Mouse (Mus musculus) thymus, adult 2 months (tissue): ENCODE measurements around the gene Atp2b4. TPM values are rescaled to one million over a fixed set of nuclear protein-coding genes. Genes with fewer than 3 reads are reported as not detected.
A peak's percentile ranks its signal among the peaks of the same experiment; 100 is the strongest.
"Not testable (repeated sequence)": the region's sequence is repeated elsewhere in the genome, so short reads cannot be mapped to it uniquely, and the experiment has no call there.

Experiments used
- DNase-seq: peaks from one replicate; pipeline ENCODE4 v3.0.0; 2021
- H3K27ac ChIP-seq: fragments of 200-500 bp; 2 replicates; pipeline ENCODE4 v1.5.1; 2012; ENCODE audit warnings: low read length, control low read depth; ENCODE audit not compliant: control insufficient read depth, insufficient read depth
- H3K27me3 ChIP-seq: fragments of 200-500 bp; 2 replicates; pipeline ENCODE4 v1.6.1; 2012; ENCODE audit warnings: mild to moderate bottlenecking, low read length, moderate library complexity, mixed read lengths; ENCODE audit not compliant: control insufficient read depth, insufficient read depth
- H3K36me3 ChIP-seq: fragments of 200-500 bp; 2 replicates; pipeline ENCODE4 v1.6.1; 2012; ENCODE audit warnings: mild to moderate bottlenecking, low read length, moderate library complexity; ENCODE audit not compliant: control insufficient read depth, insufficient read depth
- H3K4me1 ChIP-seq: fragments of 200-500 bp; replicated peaks from 2 replicates; pipeline ENCODE4 v1.6.1; 2012; ENCODE audit warnings: low read length; ENCODE audit not compliant: control insufficient read depth, insufficient read depth
- H3K4me3 ChIP-seq: fragments of 200-500 bp; 2 replicates; pipeline ENCODE4 v1.5.1; 2012; ENCODE audit warnings: mild to moderate bottlenecking, low read length, control low read depth, moderate library complexity; ENCODE audit not compliant: control insufficient read depth, insufficient read depth
- CTCF ChIP-seq: fragments of 200-500 bp; IDR thresholded peaks from 2 replicates; pipeline ENCODE4 v1.5.1; 2012; ENCODE audit warnings: mild to moderate bottlenecking, control low read depth, low read length, moderate library complexity, borderline replicate concordance; ENCODE audit not compliant: control insufficient read depth, poor library complexity, insufficient read depth; ENCODE audit errors: extremely low read depth
- POLR2A ChIP-seq: fragments of 200-500 bp; IDR thresholded peaks from 2 replicates; pipeline ENCODE4 v1.6.1; 2012; ENCODE audit warnings: mild to moderate bottlenecking, low read length, control low read depth, moderate library complexity; ENCODE audit not compliant: control insufficient read depth, poor library complexity, insufficient read depth; ENCODE audit errors: extremely low read depth
- WGBS: fragments of 180-500 bp; shearing (Covaris S2); methylation state at CpG from one replicate; pipeline ENCODE4 v1.1.7; 2018; 5-methylcytosine and 5-hydroxymethylcytosine counted together
- polyA plus RNA-seq: library from polyadenylated mRNA; depleted of rRNA; stranded (reverse); fragments of >200 nt; gene quantifications from 2 replicates; pipeline ENCODE4 v1.2.3, GENCODE M21; 2012

Atp2b4 gene
- polyA plus RNA-seq, 1 experiment: 4.1 TPM

- DNase-seq: peak; percentile 48
- no peak overlapping the region for H3K27ac ChIP-seq
- peaks cover 19% of the 10 kb centered on the region for H3K4me1 ChIP-seq
- no peaks in the 10 kb centered on the region for H3K36me3 ChIP-seq
- TF ChIP-seq CTCF: no peak
- TF ChIP-seq POLR2A: no peak
- no peaks in the 10 kb centered on the region for H3K27me3 ChIP-seq
- WGBS: 34% methylated on average over 6 of the region's 6 CpGs
- H3K4me3 ChIP-seq: no peak overlapping the region
These were observed 89.5 kb downstream of the Atp2b4 start for GRCm38 (mm10) chr1:133711376-133711775.

- no peaks in the 10 kb centered on the region for H3K27me3 ChIP-seq
- peaks cover 19% of the 10 kb centered on the region for H3K4me1 ChIP-seq
- WGBS: 67% methylated on average over 6 of the region's 6 CpGs
- no peaks in the 10 kb centered on the region for H3K36me3 ChIP-seq
- no peak for DNase-seq
- no peak for TF ChIP-seq CTCF
- H3K4me3 ChIP-seq: no peak overlapping the region
- no peak overlapping the region for H3K27ac ChIP-seq
These were observed 89.9 kb downstream of the Atp2b4 start for GRCm38 (mm10) chr1:133710895-133711294.

GRCm38 (mm10) chr1:133709292-133709691 is 91.5 kb downstream of the Atp2b4 start:
- no peak overlapping the region for H3K4me3 ChIP-seq
- H3K27me3 ChIP-seq: no peaks in the 10 kb centered on the region
- DNase-seq: peak; percentile 14
- no peaks in the 10 kb centered on the region for H3K36me3 ChIP-seq
- 82% methylated on average over 3 of the region's 3 CpGs for WGBS
- peaks cover 19% of the 10 kb centered on the region for H3K4me1 ChIP-seq
- no peak overlapping the region for H3K27ac ChIP-seq
- TF ChIP-seq POLR2A: no peak
- TF ChIP-seq CTCF: no peak

GRCm38 (mm10) chr1:133701824-133702223 is 99.0 kb downstream of the Atp2b4 start:
- peak; percentile 46 for DNase-seq
- not testable (repeated sequence) for H3K4me1 ChIP-seq, H3K36me3 ChIP-seq, H3K27me3 ChIP-seq, H3K4me3 ChIP-seq, H3K27ac ChIP-seq
- 29% methylated on average over 1 of the region's 2 CpGs for WGBS

- Histone ChIP-seq H3K36me3 (no peaks in the 10 kb centered on the region), H3K4me1 (peaks cover 21% of the 10 kb centered on the region), H3K4me3 (no peak overlapping the region), H3K27me3 (no peaks in the 10 kb centered on the region), H3K27ac (no peak overlapping the region)
- TF ChIP-seq POLR2A: no peak
- TF ChIP-seq CTCF: no peak
- 92% methylated on average over 12 of the region's 12 CpGs for WGBS
- DNase-seq: no peak
These were observed 102.8 kb downstream of the Atp2b4 start for GRCm38 (mm10) chr1:133697935-133698620.

- DNase-seq: no peak
- H3K27me3 ChIP-seq: no peaks in the 10 kb centered on the region
- no peak overlapping the region for H3K27ac ChIP-seq
- no peaks in the 10 kb centered on the region for H3K36me3 ChIP-seq
- peaks cover 30% of the 10 kb centered on the region for H3K4me1 ChIP-seq
- TF ChIP-seq POLR2A: no peak
- TF ChIP-seq CTCF: no peak
- no peak overlapping the region for H3K4me3 ChIP-seq
- 78% methylated on average over 7 of the region's 7 CpGs for WGBS
These were observed 104.9 kb downstream of the Atp2b4 start for GRCm38 (mm10) chr1:133695901-133696300.

GRCm38 (mm10) chr1:133694876-133695275 is 106.0 kb downstream of the Atp2b4 start:
- TF ChIP-seq POLR2A (no peak), CTCF (no peak)
- H3K4me3 ChIP-seq: no peak overlapping the region
- H3K27me3 ChIP-seq: no peaks in the 10 kb centered on the region
- peak; percentile 13 for DNase-seq
- WGBS: 56% methylated on average over 1 of the region's 1 CpGs
- peaks cover 36% of the 10 kb centered on the region for H3K4me1 ChIP-seq
- no peak overlapping the region; the same call in 1 of the 2 replicates for H3K27ac ChIP-seq
- no peaks in the 10 kb centered on the region for H3K36me3 ChIP-seq
